Mouse (Mus musculus) NIH3T3 (cell line): Measurements from ENCODE around the gene Lman2l.

ENCODE experiments used
- DNase-seq: peaks from one replicate; pipeline ENCODE4 v3.0.0-alpha.2; 2012; ENCODE audit warnings: low read depth

Gene Lman2l

GRCm38 (mm10) chr1:36444471-36445464 is at the start of gene Lman2l:
TSS of gene Lman2l (minus strand) at chr1:36445271.
- DNase-seq = peak; percentile 98

- no peak for DNase-seq
Observed at GRCm38 (mm10) chr1:36493299-36493698, 48.2 kb upstream of the Lman2l start.

- DNase-seq = peak; percentile 85
Observed at GRCm38 (mm10) chr1:36492416-36493139, 47.5 kb upstream of the Lman2l start.

- DNase-seq = no peak
Observed at GRCm38 (mm10) chr1:36489661-36490060, 44.6 kb upstream of the Lman2l start.

- no peak for DNase-seq
Observed at GRCm38 (mm10) chr1:36487111-36487510, 42.0 kb upstream of the Lman2l start.

- peak; percentile 79 for DNase-seq
Observed at GRCm38 (mm10) chr1:36485080-36485479, 40.0 kb upstream of the Lman2l start.

GRCm38 (mm10) chr1:36483825-36484224 is 38.8 kb upstream of the Lman2l start:
- no peak for DNase-seq

- DNase-seq = no peak
Observed at GRCm38 (mm10) chr1:36479903-36480899, 35.1 kb upstream of the Lman2l start.

GRCm38 (mm10) chr1:36478343-36478795 is 33.3 kb upstream of the Lman2l start:
- DNase-seq = no peak

GRCm38 (mm10) chr1:36476426-36476825 is 31.4 kb upstream of the Lman2l start:
- DNase-seq = no peak

GRCm38 (mm10) chr1:36475480-36476110 is 30.5 kb upstream of the Lman2l start:
- peak; percentile 43 for DNase-seq

- peak; percentile 30 for DNase-seq
Observed at GRCm38 (mm10) chr1:36474646-36475045, 29.6 kb upstream of the Lman2l start.

- DNase-seq = no peak
Observed at GRCm38 (mm10) chr1:36473211-36473780, 28.2 kb upstream of the Lman2l start.

GRCm38 (mm10) chr1:36472106-36472440 is 27.0 kb upstream of the Lman2l start:
- no peak for DNase-seq

- peak; percentile 95 for DNase-seq
Observed at GRCm38 (mm10) chr1:36471181-36472105, 26.4 kb upstream of the Lman2l start, which contains the start of gene Cnnm4. TSS of gene Cnnm4 (plus strand) at chr1:36471620.

- peak; percentile 48 for DNase-seq
Observed at GRCm38 (mm10) chr1:36469811-36470444, 24.9 kb upstream of the Lman2l start.

GRCm38 (mm10) chr1:36467446-36467845 is 22.4 kb upstream of the Lman2l start:
- DNase-seq = no peak

GRCm38 (mm10) chr1:36465641-36466160 is 20.6 kb upstream of the Lman2l start:
- DNase-seq = no peak

GRCm38 (mm10) chr1:36461829-36462228 is 16.8 kb upstream of the Lman2l start:
- no peak for DNase-seq
